Mouse (Mus musculus) G1E (cell line): ENCODE data around the gene Glrx2. TPM values are rescaled to one million over a fixed set of nuclear protein-coding genes. Genes with fewer than 3 reads are reported as not detected.

Experiments
- ATAC-seq: 2 replicates; pipeline ENCODE4 v1.8.0; 2016; ENCODE audit warnings: mild to moderate bottlenecking; ENCODE audit not compliant: insufficient number of reproducible peaks, poor library complexity, low FRiP score, severe bottlenecking; ENCODE audit errors: extremely low read depth
- DNase-seq: peaks from one replicate; pipeline ENCODE4 v3.0.0; 2012; ENCODE audit warnings: low spot score
- H3K27me3 ChIP-seq: 2 replicates; pipeline ENCODE4 v1.6.1; 2012; ENCODE audit warnings: mild to moderate bottlenecking, low read length, inconsistent platforms; ENCODE audit not compliant: insufficient read depth
- H3K36me3 ChIP-seq: replicated peaks from 2 replicates; pipeline ENCODE3; 2012; ENCODE audit warnings: mild to moderate bottlenecking, inconsistent platforms
- H3K4me1 ChIP-seq: 2 replicates; pipeline ENCODE4 v1.6.1; 2012; ENCODE audit warnings: low read depth, low read length, inconsistent platforms, mixed read lengths; ENCODE audit not compliant: insufficient read depth
- H3K4me3 ChIP-seq: 2 replicates; pipeline ENCODE4 v1.5.1; 2012; ENCODE audit warnings: low read depth, mild to moderate bottlenecking, inconsistent platforms, low read length, moderate library complexity, mixed read lengths
- H3K9me3 ChIP-seq: replicated peaks from 2 replicates; pipeline ENCODE4 v1.6.1; 2012; ENCODE audit warnings: inconsistent platforms
- CTCF ChIP-seq: IDR thresholded peaks from 2 replicates; pipeline ENCODE4 v1.5.1; 2012; ENCODE audit warnings: low read depth, low read length, inconsistent platforms, mixed read lengths
- GATA1 ChIP-seq: IDR thresholded peaks from 2 replicates; pipeline ENCODE4 v1.6.1; 2012; ENCODE audit warnings: borderline replicate concordance, low read length, inconsistent platforms, mixed read lengths
- GATA2 ChIP-seq: IDR thresholded peaks from 2 replicates; pipeline ENCODE4 v1.6.1; 2012; ENCODE audit warnings: low read depth, low read length, inconsistent platforms, borderline replicate concordance
- POLR2AphosphoS5 ChIP-seq: IDR thresholded peaks from 2 replicates; pipeline ENCODE4 v1.6.1; 2012; ENCODE audit warnings: low read depth, low read length, inconsistent platforms; ENCODE audit not compliant: insufficient replicate concordance
- TAL1 ChIP-seq: conservative IDR thresholded peaks from 2 replicates; pipeline ENCODE4 v1.6.1; 2012; ENCODE audit warnings: low read depth, low read length, inconsistent platforms, mixed read lengths
- polyA plus RNA-seq: library from polyadenylated mRNA; stranded (reverse); fragments of >175 nt; gene quantifications from 2 replicates; pipeline ENCODE4 v1.2.3, GENCODE M21; 2012
- total RNA-seq, 2 experiments: library from RNA; stranded (forward) in 1 of 2; stranded (reverse) in 1 of 2; fragments of 200-1000 nt in 1 of 2; fragments of >200 nt in 1 of 2; fragmentation: Nextera tagmentation in 1 of 2; gene quantifications; 2 replicates each; pipeline ENCODE4 v1.2.3; 2014 to 2017

Glrx2 gene
- total and polyA plus RNA-seq, 3 experiments: 41.4 to 173 (median 107) TPM

GRCm38 (mm10) chr1:143740581-143740980, 24.4 kb downstream of the Glrx2 start:
- Histone ChIP-seq H3K4me3 (no peak overlapping the region; the same call in 1 of the 2 replicates), H3K4me1 (peaks cover 42% of the 10 kb centered on the region), H3K27me3 (no peaks in the 10 kb centered on the region), H3K36me3 (peaks cover 40% of the 10 kb centered on the region), H3K9me3 (no peaks in the 10 kb centered on the region)
- DNase-seq (no peak), ATAC-seq (no peak)
- no peak for TF ChIP-seq TAL1
- TF ChIP-seq GATA2: no peak
- TF ChIP-seq GATA1: no peak
- TF ChIP-seq POLR2AphosphoS5: no peak
- no peak for TF ChIP-seq CTCF

GRCm38 (mm10) chr1:143741331-143741730, 25.2 kb downstream of the Glrx2 start:
- Histone ChIP-seq H3K36me3 (peaks cover 48% of the 10 kb centered on the region), H3K4me3 (no peak overlapping the region), H3K4me1 (peaks cover 42% of the 10 kb centered on the region), H3K27me3 (no peaks in the 10 kb centered on the region), H3K9me3 (no peaks in the 10 kb centered on the region)
- no peak for DNase-seq
- ATAC-seq: no peak
- TF ChIP-seq CTCF (no peak), GATA1 (no peak), TAL1 (no peak), GATA2 (no peak), POLR2AphosphoS5 (no peak)

GRCm38 (mm10) chr1:143742186-143742585, 26.0 kb downstream of the Glrx2 start:
- H3K27me3 ChIP-seq: no peaks in the 10 kb centered on the region
- no peaks in the 10 kb centered on the region for H3K9me3 ChIP-seq
- no peak for TF ChIP-seq GATA1
- TF ChIP-seq TAL1: no peak
- no peak for TF ChIP-seq GATA2
- no peak for TF ChIP-seq POLR2AphosphoS5
- TF ChIP-seq CTCF: no peak
- peaks cover 38% of the 10 kb centered on the region for H3K4me1 ChIP-seq
- DNase-seq (no peak), ATAC-seq (no peak)
- H3K36me3 ChIP-seq: peaks cover 57% of the 10 kb centered on the region
- H3K4me3 ChIP-seq: no peak overlapping the region

GRCm38 (mm10) chr1:143745871-143746270, 29.7 kb downstream of the Glrx2 start:
- no peak for DNase-seq
- Histone ChIP-seq H3K9me3 (no peaks in the 10 kb centered on the region), H3K4me3 (no peak overlapping the region), H3K4me1 (peaks cover 17% of the 10 kb centered on the region), H3K27me3 (no peaks in the 10 kb centered on the region), H3K36me3 (peaks cover 76% of the 10 kb centered on the region)
- no peak for TF ChIP-seq POLR2AphosphoS5
- no peak for TF ChIP-seq GATA2
- no peak for TF ChIP-seq GATA1
- no peak for TF ChIP-seq TAL1
- no peak for TF ChIP-seq CTCF
- ATAC-seq: no peak

- Histone ChIP-seq H3K36me3 (peaks cover 54% of the 10 kb centered on the region), H3K9me3 (no peaks in the 10 kb centered on the region), H3K4me1 (peaks cover 11% of the 10 kb centered on the region), H3K27me3 (no peaks in the 10 kb centered on the region), H3K4me3 (no peak overlapping the region)
- DNase-seq (no peak), ATAC-seq (no peak)
- TF ChIP-seq GATA2 (no peak), CTCF (no peak), POLR2AphosphoS5 (no peak), GATA1 (no peak), TAL1 (no peak)
Observed at GRCm38 (mm10) chr1:143762159-143762558, 46.0 kb downstream of the Glrx2 start.

GRCm38 (mm10) chr1:143764443-143764842, 48.3 kb downstream of the Glrx2 start:
- no peaks in the 10 kb centered on the region for H3K9me3 ChIP-seq
- no peaks in the 10 kb centered on the region for H3K27me3 ChIP-seq
- no peak overlapping the region for H3K4me3 ChIP-seq
- ATAC-seq: no peak
- H3K4me1 ChIP-seq: peaks cover 11% of the 10 kb centered on the region
- peaks cover 41% of the 10 kb centered on the region for H3K36me3 ChIP-seq
- TF ChIP-seq TAL1 (no peak), CTCF (no peak), GATA1 (no peak), GATA2 (no peak), POLR2AphosphoS5 (no peak)
- DNase-seq: no peak
